9 mouse cellular contexts compared by ENCODE assay signal in genomic region chr15:87623966-87624609, GRCm38 (mm10).
DNase-seq lines count a peak whose midpoint lies in the region; ATAC-seq and TF ChIP-seq lines count a peak whose summit lies in the region.
"Had no signal": no experiment of that assay in that cellular context is flagged by ENCODE, and none has a peak within 500 bp of the region (broad histone marks: within the 10 kb centered on the region; RNA-seq: fewer than 3 reads in every experiment).

No protein-coding gene starts in this region.

- no peaks in the 10 kb centered on the region for H3K9me3 ChIP-seq in hindbrain, embryonic 13.5 days
- H3K9me3 ChIP-seq in lung, embryonic 15.5 days, result no peaks in the 10 kb centered on the region

- peaks cover 48% of the 10 kb centered on the region for H3K4me1 ChIP-seq in hindbrain, embryonic 13.5 days (replicated peaks)
- peaks cover 11% of the 10 kb centered on the region for H3K4me1 ChIP-seq in lung, embryonic 15.5 days

- peak; percentile 39 for DNase-seq in Patski (ENCODE audit: low read depth, low spot score)
- peak; percentile 93 to 95 for DNase-seq in cerebellum, postnatal 4 days (ENCODE audit: low spot score in 2 of 2)
- peak; percentile 75 for DNase-seq in gastrocnemius, adult 18-20 months (ENCODE audit: low spot score)
- peak; percentile 93 to 94 for DNase-seq in layer of hippocampus, postnatal 14 days (ENCODE audit: low spot score in 2 of 2)
- DNase-seq in retina, embryonic 14.5 days (ENCODE audit: low spot score), result peak; percentile 96
- DNase-seq in urinary bladder, postnatal 36 days (ENCODE audit: low spot score in 2 of 2), result peak; percentile 53 to 82

- H3K4me3 ChIP-seq in hindbrain, embryonic 13.5 days, result peak overlapping the region; percentile 84
- peak overlapping the region; percentile 54 for H3K4me3 ChIP-seq in lung, embryonic 15.5 days

- in situ Hi-C loops in Patski (cut with MboI; ENCODE audit: low pct_unique_long_range_greater_than_20kb), result loop anchor here (5.0 to 25.0 kb wide), 4 partner anchors 67 to 1038 kb away; no protein-coding TSS in a partner anchor

- peak overlapping the region; percentile 93 for H3K27ac ChIP-seq in hindbrain, embryonic 13.5 days
- no peak overlapping the region; the same call in 1 of the 2 replicates for H3K27ac ChIP-seq in lung, embryonic 15.5 days

- peak overlapping the region; percentile 96 for H3K9ac ChIP-seq in hindbrain, embryonic 13.5 days
- peak overlapping the region; percentile 41 for H3K9ac ChIP-seq in lung, embryonic 15.5 days

- H3K27me3 ChIP-seq in Patski, result no peaks in the 10 kb centered on the region
- H3K27me3 ChIP-seq in hindbrain, embryonic 13.5 days, result no peaks in the 10 kb centered on the region
- H3K27me3 ChIP-seq in lung, embryonic 15.5 days, result peaks cover 66% of the 10 kb centered on the region

- no peaks in the 10 kb centered on the region for H3K36me3 ChIP-seq in hindbrain, embryonic 13.5 days
- no peaks in the 10 kb centered on the region for H3K36me3 ChIP-seq in lung, embryonic 15.5 days
- H3K36me3 ChIP-seq: G1E had no signal

- CTCF ChIA-PET in Patski (lab: Charles Lee), result interaction anchor here (0.7 to 2.2 kb wide), 4 partner anchors 22 to 624 kb away, joined by 3 to 14 read pairs (median 3); no protein-coding TSS in a partner anchor

- WGBS in hindbrain, embryonic 13.5 days, result under 1% methylated on average over 72 of the region's 86 CpGs
- WGBS in lung, embryonic 15.5 days, result under 1% methylated on average over 70 of the region's 86 CpGs

- no peak for TF ChIP-seq CTCF in Patski (IDR thresholded peaks at IDR 0.05)

- POLR2A ChIA-PET in Patski (lab: Charles Lee), result interaction anchor here (0.8 to 0.9 kb wide), 2 partner anchors 29 to 78 kb away, joined by 3 read pairs; no protein-coding TSS in a partner anchor

- ATAC-seq in Patski, result peak; percentile 87
- ATAC-seq in hindbrain, embryonic 13.5 days (ENCODE audit: low FRiP score), result peak; percentile 89
- peak; percentile 83 for ATAC-seq in lung, embryonic 15.5 days (ENCODE audit: borderline replicate concordance, extremely low read depth, low FRiP score, low TSS enrichment)

- peak overlapping the region; percentile 97 for H3K4me2 ChIP-seq in hindbrain, embryonic 13.5 days
- H3K4me2 ChIP-seq in lung, embryonic 15.5 days, result peak overlapping the region; percentile 98

Comparison
In these comparisons a context has a peak if more than half of its experiments do, and no peak if none do; other contexts are left out.
1. DNase-seq: peak in every context shown above with its lines; median percentile 96 in retina, embryonic 14.5 days; 94 in cerebellum, postnatal 4 days; 94 in layer of hippocampus, postnatal 14 days; 75 in gastrocnemius, adult 18-20 months; 68 in urinary bladder, postnatal 36 days; 39 in Patski.